Mouse (Mus musculus): ENCODE measurements at regions not wholly inside any gene's neighbourhood (a gene's known extent, or its start where the extent isn't known, plus 50 kb on each side); places are given as distances from the start of the nearest gene placed in this dataset.

- H3K36me3 ChIP-seq (ENCODE audit: control insufficient read depth, insufficient read depth, low read length), result no peaks in the 10 kb centered on the region
- H3K27ac ChIP-seq (ENCODE audit: insufficient read depth, low read depth, low read length), result no peak overlapping the region
- TF ChIP-seq CTCF (IDR thresholded peaks at IDR 0.05; ENCODE audit: extremely low read depth, insufficient read length, insufficient replicate concordance, low read depth, low read length), result no peak
- TF ChIP-seq POLR2A (IDR thresholded peaks at IDR 0.05; ENCODE audit: low read depth, low read length), result no peak
- no peaks in the 10 kb centered on the region for H3K27me3 ChIP-seq (ENCODE audit: control insufficient read depth, insufficient read depth, low read length)
- H3K4me3 ChIP-seq (ENCODE audit: low read depth, low read length), result no peak overlapping the region
- H3K4me1 ChIP-seq (ENCODE audit: control insufficient read depth, insufficient read depth, insufficient read length, low read length), result no peaks in the 10 kb centered on the region
Measured at GRCm38 (mm10) chr12:93019633-93020032, 1170.7 kb upstream of the Sel1l start.

- TF ChIP-seq POLR2A (IDR thresholded peaks at IDR 0.05; ENCODE audit: low read depth, low read length) (no peak), CTCF (IDR thresholded peaks at IDR 0.05; ENCODE audit: extremely low read depth, insufficient read length, insufficient replicate concordance, low read depth, low read length) (no peak)
- Histone ChIP-seq H3K36me3 (ENCODE audit: control insufficient read depth, insufficient read depth, low read length) (no peaks in the 10 kb centered on the region), H3K27ac (ENCODE audit: insufficient read depth, low read depth, low read length) (no peak overlapping the region), H3K27me3 (ENCODE audit: control insufficient read depth, insufficient read depth, low read length) (no peaks in the 10 kb centered on the region), H3K4me1 (ENCODE audit: control insufficient read depth, insufficient read depth, insufficient read length, low read length) (no peaks in the 10 kb centered on the region), H3K4me3 (ENCODE audit: low read depth, low read length) (no peak overlapping the region)
Measured at GRCm38 (mm10) chr12:93011583-93011982, 1162.6 kb upstream of the Sel1l start.

- H3K36me3 ChIP-seq (ENCODE audit: control insufficient read depth, insufficient read depth, low read length), result no peaks in the 10 kb centered on the region
- H3K27me3 ChIP-seq (ENCODE audit: control insufficient read depth, insufficient read depth, low read length), result no peaks in the 10 kb centered on the region
- H3K4me3 ChIP-seq (ENCODE audit: low read depth, low read length), result no peak overlapping the region
- no peaks in the 10 kb centered on the region for H3K4me1 ChIP-seq (ENCODE audit: control insufficient read depth, insufficient read depth, insufficient read length, low read length)
- WGBS, result 50% methylated on average over 2 of the region's 2 CpGs
- H3K27ac ChIP-seq (ENCODE audit: insufficient read depth, low read depth, low read length), result no peak overlapping the region
- TF ChIP-seq CTCF (IDR thresholded peaks at IDR 0.05; ENCODE audit: extremely low read depth, insufficient read length, insufficient replicate concordance, low read depth, low read length) (no peak), POLR2A (IDR thresholded peaks at IDR 0.05; ENCODE audit: low read depth, low read length) (no peak)
Measured at GRCm38 (mm10) chr12:93006844-93007365, 1157.9 kb upstream of the Sel1l start.

GRCm38 (mm10) chr12:93003125-93003524 is 1154.2 kb upstream of the Sel1l start:
- Histone ChIP-seq H3K27me3 (ENCODE audit: control insufficient read depth, insufficient read depth, low read length) (no peaks in the 10 kb centered on the region), H3K4me1 (ENCODE audit: control insufficient read depth, insufficient read depth, insufficient read length, low read length) (no peaks in the 10 kb centered on the region), H3K36me3 (ENCODE audit: control insufficient read depth, insufficient read depth, low read length) (no peaks in the 10 kb centered on the region), H3K27ac (ENCODE audit: insufficient read depth, low read depth, low read length) (no peak overlapping the region), H3K4me3 (ENCODE audit: low read depth, low read length) (no peak overlapping the region)
- TF ChIP-seq POLR2A (IDR thresholded peaks at IDR 0.05; ENCODE audit: low read depth, low read length) (no peak), CTCF (IDR thresholded peaks at IDR 0.05; ENCODE audit: extremely low read depth, insufficient read length, insufficient replicate concordance, low read depth, low read length) (no peak)
- WGBS, result 82% methylated on average over 4 of the region's 4 CpGs

- Histone ChIP-seq H3K4me3 (ENCODE audit: low read depth, low read length) (no peak overlapping the region), H3K4me1 (ENCODE audit: control insufficient read depth, insufficient read depth, insufficient read length, low read length) (no peaks in the 10 kb centered on the region), H3K27me3 (ENCODE audit: control insufficient read depth, insufficient read depth, low read length) (no peaks in the 10 kb centered on the region), H3K36me3 (ENCODE audit: control insufficient read depth, insufficient read depth, low read length) (no peaks in the 10 kb centered on the region), H3K27ac (ENCODE audit: insufficient read depth, low read depth, low read length) (no peak overlapping the region)
- 69% methylated on average over 3 of the region's 3 CpGs for WGBS
- TF ChIP-seq POLR2A (IDR thresholded peaks at IDR 0.05; ENCODE audit: low read depth, low read length) (no peak), CTCF (IDR thresholded peaks at IDR 0.05; ENCODE audit: extremely low read depth, insufficient read length, insufficient replicate concordance, low read depth, low read length) (no peak)
Measured at GRCm38 (mm10) chr12:92975698-92976097, 1126.7 kb upstream of the Sel1l start.

GRCm38 (mm10) chr12:92944352-92944751 is 1095.4 kb upstream of the Sel1l start:
- H3K27me3 ChIP-seq (ENCODE audit: control insufficient read depth, insufficient read depth, low read length), result no peaks in the 10 kb centered on the region
- no peak overlapping the region for H3K27ac ChIP-seq (ENCODE audit: insufficient read depth, low read depth, low read length)
- no peaks in the 10 kb centered on the region for H3K36me3 ChIP-seq (ENCODE audit: control insufficient read depth, insufficient read depth, low read length)
- H3K4me1 ChIP-seq (ENCODE audit: control insufficient read depth, insufficient read depth, insufficient read length, low read length), result no peaks in the 10 kb centered on the region
- 75% methylated on average over 3 of the region's 3 CpGs for WGBS
- no peak overlapping the region for H3K4me3 ChIP-seq (ENCODE audit: low read depth, low read length)
- TF ChIP-seq CTCF (IDR thresholded peaks at IDR 0.05; ENCODE audit: extremely low read depth, insufficient read length, insufficient replicate concordance, low read depth, low read length) (no peak), POLR2A (IDR thresholded peaks at IDR 0.05; ENCODE audit: low read depth, low read length) (no peak)

GRCm38 (mm10) chr12:92927591-92927990 is 1078.6 kb upstream of the Sel1l start:
- H3K4me1 ChIP-seq (ENCODE audit: control insufficient read depth, insufficient read depth, insufficient read length, low read length), result no peaks in the 10 kb centered on the region

More at GRCm38 (mm10) chr12:92927591-92927990, 1078.6 kb upstream of the Sel1l start:
- H3K36me3 ChIP-seq (ENCODE audit: control insufficient read depth, insufficient read depth, low read length), result no peaks in the 10 kb centered on the region
- H3K27ac ChIP-seq (ENCODE audit: insufficient read depth, low read depth, low read length), result no peak overlapping the region
- WGBS, result 54% methylated on average over 2 of the region's 2 CpGs
- TF ChIP-seq POLR2A (IDR thresholded peaks at IDR 0.05; ENCODE audit: low read depth, low read length), result no peak
- TF ChIP-seq CTCF (IDR thresholded peaks at IDR 0.05; ENCODE audit: extremely low read depth, insufficient read length, insufficient replicate concordance, low read depth, low read length), result no peak
- no peaks in the 10 kb centered on the region for H3K27me3 ChIP-seq (ENCODE audit: control insufficient read depth, insufficient read depth, low read length)
- no peak overlapping the region for H3K4me3 ChIP-seq (ENCODE audit: low read depth, low read length)
